Mouse (Mus musculus): ENCODE data around the gene Tpst1. TPM values are rescaled to one million over a fixed set of nuclear protein-coding genes. Genes with fewer than 3 reads are reported as not detected.

The Tpst1 gene
- polyA plus RNA-seq, 1 experiment from 2014 or later: 65.4 TPM

DNA sequence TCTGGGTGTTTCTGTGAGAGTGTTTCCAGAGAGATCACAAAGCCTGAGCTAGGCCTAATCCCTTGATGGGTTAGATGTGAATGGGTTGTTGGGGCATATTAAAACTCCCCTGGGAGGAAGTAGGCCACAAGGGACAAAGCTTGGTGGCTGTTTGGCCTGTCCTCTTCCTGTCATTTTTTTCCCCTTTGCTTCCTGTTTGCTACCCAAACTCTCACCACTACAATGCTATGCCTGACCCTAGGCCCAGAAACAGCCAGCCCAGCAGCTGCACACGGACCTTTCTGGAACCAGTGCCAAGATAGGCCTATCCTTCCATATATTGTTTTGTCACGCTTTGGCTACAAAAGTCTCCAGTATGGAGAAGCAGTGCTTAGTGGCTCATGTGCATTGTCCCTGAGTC lies 11.0 kb upstream of the Tpst1 start:
- no peak overlapping the region for H3K4me3 ChIP-seq
- WGBS: 86% methylated on average over 2 of the region's 2 CpGs
- peaks cover 46% of the 10 kb centered on the region for H3K36me3 ChIP-seq
- no peak overlapping the region for H3K27ac ChIP-seq
- H3K4me1 ChIP-seq: no peaks in the 10 kb centered on the region
- no peaks in the 10 kb centered on the region for H3K9me3 ChIP-seq (replicated peaks)
- DNase-seq (ENCODE audit: low spot score): no peak
- no peaks in the 10 kb centered on the region for H3K27me3 ChIP-seq (ENCODE audit: low read depth, poor library complexity, severe bottlenecking)

DNA sequence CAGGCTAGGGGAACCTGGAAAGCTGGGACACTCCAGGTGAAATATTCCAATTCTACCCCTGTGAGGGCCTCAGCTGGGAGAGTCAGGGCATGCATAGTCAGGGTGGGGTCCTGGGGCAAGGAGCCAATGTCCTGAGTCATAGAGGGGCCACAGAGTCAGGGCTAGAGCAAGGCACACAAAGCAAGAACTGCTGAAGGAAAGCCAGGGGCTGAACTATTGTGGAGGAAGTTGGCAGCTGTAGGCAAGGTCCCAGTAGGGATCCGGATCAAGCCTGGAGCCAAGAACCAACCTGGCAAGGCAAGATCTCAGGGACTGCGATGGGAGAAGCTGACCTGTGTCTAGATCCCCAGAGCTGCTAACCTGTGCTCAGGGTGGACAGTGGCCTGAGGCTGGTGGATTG lies 9.4 kb upstream of the Tpst1 start:
- Histone ChIP-seq H3K27me3 (ENCODE audit: low read depth, poor library complexity, severe bottlenecking) (no peaks in the 10 kb centered on the region), H3K27ac (no peak overlapping the region), H3K9me3 (replicated peaks) (no peaks in the 10 kb centered on the region), H3K36me3 (peaks cover 37% of the 10 kb centered on the region), H3K4me1 (no peaks in the 10 kb centered on the region), H3K4me3 (no peak overlapping the region)
- WGBS: 73% methylated on average over 2 of the region's 2 CpGs
- no peak for DNase-seq (ENCODE audit: low spot score)

DNA sequence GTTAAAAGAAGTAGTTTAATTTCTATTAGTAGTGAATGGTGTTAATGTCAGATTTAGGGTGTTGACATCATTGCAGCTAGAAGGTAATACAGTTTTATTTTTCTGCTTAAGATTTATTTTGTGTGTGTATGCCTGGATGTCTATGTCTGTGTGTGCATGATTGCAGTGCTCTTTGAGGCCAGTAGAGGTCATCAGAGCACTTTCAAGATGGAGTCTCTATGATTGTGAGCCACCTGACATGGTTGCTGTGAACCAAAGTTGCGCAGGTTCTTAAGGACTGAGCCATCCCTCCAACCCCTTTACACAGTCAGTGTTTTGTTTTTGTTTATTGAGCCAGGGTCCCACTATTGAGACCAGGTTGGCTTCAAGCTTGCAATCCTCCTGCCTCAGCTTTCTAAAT lies 7.5 kb upstream of the Tpst1 start:
- peaks cover 19% of the 10 kb centered on the region for H3K36me3 ChIP-seq
- no peak for DNase-seq (ENCODE audit: low spot score)
- WGBS: 97% methylated on average over 1 of the region's 1 CpGs

DNA sequence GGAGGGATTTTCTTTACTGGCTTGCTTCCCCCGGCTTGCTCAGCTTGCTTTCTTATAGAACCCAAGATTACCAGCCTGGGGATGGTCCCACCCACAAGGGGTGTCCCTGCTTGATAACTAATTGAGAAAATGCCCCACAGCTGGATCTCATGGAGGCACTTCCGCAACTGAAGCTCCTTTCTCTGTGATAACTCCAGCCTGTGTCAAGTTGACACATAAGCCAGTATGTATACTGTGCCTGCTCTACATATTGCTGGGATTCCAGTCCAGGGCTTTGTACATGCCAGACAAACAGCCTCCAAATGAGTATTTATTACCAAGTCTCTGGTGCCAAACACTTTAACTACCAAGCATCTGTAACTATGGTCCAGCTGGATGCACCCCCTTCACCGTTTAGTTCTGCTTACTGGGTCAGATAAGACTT lies 5.3 kb upstream of the Tpst1 start:
- no peaks in the 10 kb centered on the region for H3K9me3 ChIP-seq (replicated peaks)
- no peak overlapping the region for H3K4me3 ChIP-seq
- H3K27me3 ChIP-seq (ENCODE audit: low read depth, poor library complexity, severe bottlenecking): no peaks in the 10 kb centered on the region
- WGBS: 68% methylated on average over 3 of the region's 3 CpGs
- DNase-seq (ENCODE audit: low spot score): no peak
- H3K36me3 ChIP-seq: no peaks in the 10 kb centered on the region
- H3K4me1 ChIP-seq: no peaks in the 10 kb centered on the region
- H3K27ac ChIP-seq: no peak overlapping the region

More for the DNA sequence above, 7.5 kb upstream of the Tpst1 start:
- Histone ChIP-seq H3K9me3 (replicated peaks) (no peaks in the 10 kb centered on the region), H3K4me3 (no peak overlapping the region), H3K27ac (no peak overlapping the region), H3K27me3 (ENCODE audit: low read depth, poor library complexity, severe bottlenecking) (no peaks in the 10 kb centered on the region), H3K4me1 (no peaks in the 10 kb centered on the region)

DNA sequence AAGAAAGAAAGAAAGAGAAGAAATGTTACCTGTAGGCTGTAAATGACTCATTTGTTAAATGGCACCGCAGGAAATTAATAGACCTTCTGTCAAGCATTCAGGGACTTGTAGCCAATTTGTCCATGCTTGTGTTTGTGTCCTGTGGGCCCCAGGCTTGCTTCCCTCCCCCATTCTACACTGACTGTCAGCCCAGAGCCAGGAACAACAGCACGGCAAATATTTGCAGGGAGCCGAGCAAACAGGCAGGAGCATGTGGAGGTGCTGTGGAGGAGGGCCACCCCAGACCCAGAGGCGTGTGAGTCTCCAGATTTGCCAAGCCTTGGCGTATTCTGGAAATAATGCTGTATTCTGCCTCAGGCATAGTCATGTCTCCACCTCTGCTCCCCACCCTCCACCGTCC lies 1.4 kb downstream of the Tpst1 start:
- Histone ChIP-seq H3K27me3 (ENCODE audit: low read depth, poor library complexity, severe bottlenecking) (peaks cover 6% of the 10 kb centered on the region; the same call in 1 of the 2 replicates), H3K4me3 (no peak overlapping the region), H3K9me3 (replicated peaks) (no peaks in the 10 kb centered on the region), H3K27ac (no peak overlapping the region), H3K4me1 (peaks cover 11% of the 10 kb centered on the region), H3K36me3 (no peaks in the 10 kb centered on the region)
- 80% methylated on average over 6 of the region's 6 CpGs for WGBS
- no peak for DNase-seq (ENCODE audit: low spot score)

DNA sequence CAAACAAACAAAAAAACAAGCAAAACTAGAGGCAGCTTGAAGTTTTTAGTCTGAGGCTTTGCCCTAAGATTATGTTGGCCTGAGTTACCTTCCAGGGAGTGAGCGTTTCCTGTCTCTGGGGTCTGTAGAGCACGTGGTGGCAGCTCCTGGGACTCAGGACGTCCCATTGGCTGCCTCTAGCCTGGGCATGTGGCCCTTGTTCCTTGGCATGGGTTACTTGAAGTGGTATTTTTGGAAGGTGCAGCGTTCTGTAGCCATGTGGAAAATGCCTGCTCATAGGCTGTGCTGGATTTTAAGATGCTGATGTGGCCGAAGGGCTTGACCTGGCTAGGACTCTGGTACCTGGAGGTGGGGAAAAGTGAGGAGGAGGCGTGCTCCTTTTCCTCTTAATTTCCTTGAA lies 3.3 kb downstream of the Tpst1 start:
- Histone ChIP-seq H3K4me3 (no peak overlapping the region), H3K4me1 (peaks cover 19% of the 10 kb centered on the region), H3K27me3 (ENCODE audit: low read depth, poor library complexity, severe bottlenecking) (peaks cover 6% of the 10 kb centered on the region; the same call in 1 of the 2 replicates), H3K27ac (no peak overlapping the region), H3K36me3 (peaks cover 11% of the 10 kb centered on the region), H3K9me3 (replicated peaks) (0 out of 2 replicates have a peak, but pooled peaks cover 1% of the 10 kb centered on the region)
- DNase-seq (ENCODE audit: low spot score): no peak
- WGBS: 62% methylated on average over 6 of the region's 6 CpGs

DNA sequence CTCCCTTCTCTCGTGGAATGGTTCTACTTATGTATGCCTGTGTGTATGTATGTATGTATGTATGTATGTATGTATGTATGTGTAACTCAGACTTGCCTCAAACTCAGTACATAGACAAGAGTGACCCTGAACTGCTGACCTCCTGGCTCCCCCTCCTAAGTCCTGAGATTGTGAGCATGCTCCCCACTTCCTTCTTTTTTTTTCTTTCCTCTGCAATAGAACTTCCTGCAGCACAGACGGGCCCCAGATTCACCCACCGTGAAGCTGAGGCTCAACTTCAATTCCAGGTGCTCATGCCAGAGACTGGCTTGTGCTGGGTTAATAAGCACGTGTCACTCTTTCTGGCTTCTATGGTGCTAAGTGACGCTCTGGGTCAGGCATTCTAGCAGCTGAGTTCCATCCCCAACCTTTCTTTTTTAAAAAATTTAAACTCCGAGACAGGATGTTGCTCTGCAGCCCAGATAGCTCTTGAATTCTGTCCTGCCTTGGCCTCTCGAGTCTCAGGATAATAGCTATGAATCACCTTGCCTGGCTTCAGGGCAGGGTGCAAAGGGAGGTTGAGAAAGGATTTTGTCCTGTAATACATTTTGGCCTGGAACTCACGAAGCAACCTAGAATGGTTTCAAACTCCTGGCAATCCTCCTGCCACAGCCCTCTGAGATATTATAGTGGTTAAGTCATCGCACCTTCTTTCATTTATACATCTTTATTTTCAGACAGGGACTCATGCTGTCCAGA lies 5.1 kb downstream of the Tpst1 start:
- Histone ChIP-seq H3K36me3 (peaks cover 23% of the 10 kb centered on the region), H3K9me3 (replicated peaks) (0 out of 2 replicates have a peak, but pooled peaks cover 2% of the 10 kb centered on the region), H3K27me3 (ENCODE audit: low read depth, poor library complexity, severe bottlenecking) (peaks cover 6% of the 10 kb centered on the region; the same call in 1 of the 2 replicates), H3K27ac (no peak overlapping the region), H3K4me3 (peak overlapping the region; percentile 78; the same call in 1 of the 2 replicates), H3K4me1 (peaks cover 19% of the 10 kb centered on the region)
- 84% methylated on average over 9 of the region's 9 CpGs for WGBS
- no peak for DNase-seq (ENCODE audit: low spot score)

DNA sequence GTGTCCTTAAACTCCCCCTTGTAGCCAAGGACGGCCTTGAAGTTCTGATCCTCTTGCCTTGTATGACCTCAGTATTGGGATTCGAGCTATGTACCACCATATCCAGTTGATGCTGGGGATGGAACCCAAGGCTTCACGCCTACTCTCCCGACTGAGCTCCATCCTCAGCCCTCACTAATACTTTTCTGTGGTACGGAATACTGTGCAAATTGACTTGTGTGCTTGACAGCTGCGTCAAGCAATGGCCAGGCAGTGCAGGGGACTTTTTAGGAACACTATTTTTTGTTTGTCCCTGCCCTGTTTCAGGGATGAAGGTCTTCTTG lies 5.7 kb downstream of the Tpst1 start:
- DNase-seq (ENCODE audit: low spot score): no peak
- peak overlapping the region; percentile 78 for H3K4me3 ChIP-seq
- H3K36me3 ChIP-seq: peaks cover 28% of the 10 kb centered on the region
- peaks cover 6% of the 10 kb centered on the region; the same call in 1 of the 2 replicates for H3K27me3 ChIP-seq (ENCODE audit: low read depth, poor library complexity, severe bottlenecking)
- 49% methylated on average over 6 of the region's 6 CpGs for WGBS
- H3K4me1 ChIP-seq: peaks cover 19% of the 10 kb centered on the region
- H3K9me3 ChIP-seq (replicated peaks): 0 out of 2 replicates have a peak, but pooled peaks cover 2% of the 10 kb centered on the region
- peak overlapping the region; percentile 97 for H3K27ac ChIP-seq

DNA sequence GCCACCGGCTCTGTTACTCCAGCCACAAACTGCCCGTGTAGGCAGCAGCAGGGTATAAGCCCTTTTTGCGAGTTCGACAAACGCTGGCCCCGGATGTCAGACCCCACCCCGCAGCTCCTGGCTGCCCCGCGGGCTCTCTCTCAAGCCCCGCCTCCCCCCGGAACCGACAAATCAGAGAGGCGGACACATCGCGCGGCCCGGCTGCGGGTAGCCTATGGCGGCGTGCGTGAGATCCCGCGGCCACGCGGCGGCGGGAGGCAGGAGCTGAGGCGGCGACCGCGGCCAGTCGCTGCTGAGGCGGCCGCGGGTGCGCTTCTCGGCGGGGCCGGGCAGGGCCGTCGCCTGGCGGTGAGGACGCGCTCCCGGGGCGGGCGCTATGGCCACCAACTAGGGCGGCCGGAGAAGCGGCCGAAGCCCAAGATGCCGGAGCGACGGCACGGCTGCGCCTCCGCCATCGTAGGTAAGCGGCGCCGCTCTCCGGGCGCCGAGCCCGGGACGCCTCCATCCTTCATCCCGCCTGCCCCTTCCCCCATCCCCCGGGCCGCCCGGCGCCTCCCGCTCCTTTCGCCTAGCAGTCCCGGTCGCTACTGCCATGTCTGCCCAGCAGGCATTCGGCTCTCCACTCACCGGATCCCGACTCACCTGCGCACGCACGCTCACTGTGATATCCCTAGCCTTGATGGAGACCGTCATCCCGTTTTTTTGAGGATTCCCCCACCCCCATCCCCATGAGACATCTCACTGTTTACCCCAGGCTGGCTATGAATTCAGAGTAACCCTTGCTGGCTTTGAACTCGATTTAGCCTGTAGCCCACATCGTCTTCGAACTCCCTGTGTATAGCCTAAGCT lies 6.3 kb downstream of the Tpst1 start:
- 0 out of 2 replicates have a peak, but pooled peaks cover 2% of the 10 kb centered on the region for H3K9me3 ChIP-seq (replicated peaks)
- peaks cover 19% of the 10 kb centered on the region for H3K4me1 ChIP-seq
- peak overlapping the region; percentile 78 for H3K4me3 ChIP-seq
- peaks cover 6% of the 10 kb centered on the region; the same call in 1 of the 2 replicates for H3K27me3 ChIP-seq (ENCODE audit: low read depth, poor library complexity, severe bottlenecking)
- peak; percentile 97 for DNase-seq (ENCODE audit: low spot score)
- WGBS: under 1% methylated on average over 86 of the region's 86 CpGs
- peaks cover 34% of the 10 kb centered on the region for H3K36me3 ChIP-seq
- peak overlapping the region; percentile 97 for H3K27ac ChIP-seq

DNA sequence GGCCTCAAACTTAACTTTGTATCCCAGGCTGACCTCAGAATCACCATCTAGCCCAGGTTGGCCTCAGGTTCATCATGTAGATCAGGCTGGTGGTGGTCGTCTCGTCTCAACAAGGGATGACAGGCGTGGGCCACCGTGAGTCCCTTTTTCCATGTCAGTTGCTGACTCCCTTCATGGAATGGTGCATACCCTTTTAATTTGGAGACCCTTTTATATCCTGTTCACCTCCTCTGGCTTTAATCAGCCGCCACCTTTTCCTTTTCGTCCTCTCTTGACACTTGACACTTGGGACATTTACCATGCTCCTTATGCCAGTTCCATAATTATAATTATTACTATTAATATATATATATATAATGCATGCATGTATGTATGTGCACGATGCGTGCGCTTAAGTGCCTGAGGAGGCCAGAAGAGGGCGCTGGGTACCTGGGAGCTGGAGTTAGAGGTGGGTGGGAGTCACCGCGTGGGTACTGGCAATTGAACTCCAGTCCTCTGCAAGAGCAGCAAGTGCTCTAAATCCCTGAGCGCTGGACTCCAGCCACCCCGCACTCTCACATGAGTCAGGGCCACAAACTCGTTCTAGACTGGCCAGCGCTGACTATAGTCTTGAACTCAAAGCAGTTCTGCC lies 7.0 kb downstream of the Tpst1 start:
- Histone ChIP-seq H3K36me3 (peaks cover 42% of the 10 kb centered on the region), H3K4me1 (peaks cover 19% of the 10 kb centered on the region), H3K27ac (peak overlapping the region; percentile 97), H3K9me3 (replicated peaks) (0 out of 2 replicates have a peak, but pooled peaks cover 2% of the 10 kb centered on the region), H3K4me3 (peak overlapping the region; percentile 78), H3K27me3 (ENCODE audit: low read depth, poor library complexity, severe bottlenecking) (peaks cover 6% of the 10 kb centered on the region; the same call in 1 of the 2 replicates)
- WGBS: 70% methylated on average over 16 of the region's 16 CpGs
- peak; percentile 39 for DNase-seq (ENCODE audit: low spot score)

DNA sequence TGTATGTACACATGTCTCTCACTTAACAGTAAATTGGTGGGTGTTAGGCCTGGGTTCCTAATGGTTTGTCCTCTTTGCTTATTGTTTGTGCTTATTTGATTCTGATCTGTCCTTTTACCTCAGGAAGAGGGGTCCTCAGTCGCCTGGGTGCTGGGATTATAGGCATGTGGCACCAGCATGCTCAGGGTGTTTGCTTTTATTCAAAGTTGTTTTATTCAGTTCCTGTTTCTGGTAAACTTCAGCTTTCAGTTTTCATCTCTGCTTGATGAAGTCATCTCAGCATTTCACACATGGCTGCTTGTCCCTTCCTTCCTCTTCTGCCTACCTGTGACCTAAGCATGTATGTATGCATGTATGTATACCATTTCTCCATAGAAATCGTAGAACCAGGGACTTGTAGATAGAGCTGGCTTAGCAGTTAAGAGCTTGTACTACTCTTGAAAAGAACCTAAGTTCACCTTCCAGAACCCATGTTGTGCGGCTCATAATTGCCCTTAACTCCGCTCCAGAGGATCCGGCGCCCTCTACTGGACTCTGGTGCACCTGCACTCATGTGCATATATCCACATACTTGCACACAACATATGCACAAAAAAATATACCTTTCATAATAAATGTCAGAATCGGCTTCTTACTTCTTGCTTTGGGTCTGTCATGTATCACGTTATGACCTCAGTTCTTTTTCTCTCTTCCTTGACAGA lies 8.2 kb downstream of the Tpst1 start:
- Histone ChIP-seq H3K4me3 (no peak overlapping the region), H3K36me3 (peaks cover 53% of the 10 kb centered on the region), H3K4me1 (peaks cover 19% of the 10 kb centered on the region), H3K9me3 (replicated peaks) (0 out of 2 replicates have a peak, but pooled peaks cover 2% of the 10 kb centered on the region), H3K27ac (no peak overlapping the region), H3K27me3 (ENCODE audit: low read depth, poor library complexity, severe bottlenecking) (peaks cover 6% of the 10 kb centered on the region; the same call in 1 of the 2 replicates)
- DNase-seq (ENCODE audit: low spot score): no peak
- WGBS: 97% methylated on average over 8 of the region's 8 CpGs

DNA sequence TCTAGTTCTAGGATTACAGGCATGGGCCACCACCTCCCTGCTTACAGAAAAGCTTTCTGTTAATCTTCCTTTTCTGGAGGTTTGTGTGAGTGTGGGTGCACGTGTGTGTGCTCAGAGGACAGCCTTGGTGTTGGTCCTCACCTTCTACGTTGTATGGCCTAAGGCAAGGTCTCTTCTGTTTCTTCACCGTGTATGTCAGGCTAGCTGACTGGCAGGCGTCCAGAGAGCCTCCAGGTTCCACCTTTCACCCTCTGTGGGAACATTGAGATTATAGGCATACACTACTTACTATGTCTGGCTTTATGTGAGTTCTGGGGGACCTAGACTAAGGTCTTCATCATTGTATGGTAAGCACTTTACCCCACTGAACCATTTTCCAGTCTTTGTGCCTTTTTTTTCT lies 9.3 kb downstream of the Tpst1 start:
- DNase-seq (ENCODE audit: low spot score): no peak
- WGBS: 97% methylated on average over 4 of the region's 4 CpGs
- H3K4me1 ChIP-seq: peaks cover 19% of the 10 kb centered on the region
- no peak overlapping the region for H3K4me3 ChIP-seq
- H3K27me3 ChIP-seq (ENCODE audit: low read depth, poor library complexity, severe bottlenecking): peaks cover under 1% of the 10 kb centered on the region; the same call in 1 of the 2 replicates
- no peak overlapping the region for H3K27ac ChIP-seq
- H3K9me3 ChIP-seq (replicated peaks): 0 out of 2 replicates have a peak, but pooled peaks cover 2% of the 10 kb centered on the region
- H3K36me3 ChIP-seq: peaks cover 54% of the 10 kb centered on the region

Measured in limb, embryonic 10.5 days (tissue).